Mouse (Mus musculus): ENCODE measurements around the gene Gm21983.
A peak's percentile ranks its signal among the peaks of the same experiment; 100 is the strongest.

Gene Gm21983

GRCm38 (mm10) chr7:27160921-27161320 lies 20.0 kb downstream of the Gm21983 start:
- no peak for DNase-seq (ENCODE audit: low spot score in 2 of 2)

GRCm38 (mm10) chr7:27159882-27160281 lies 21.0 kb downstream of the Gm21983 start:
- peak; percentile 84 to 86 for DNase-seq (ENCODE audit: low spot score in 2 of 2)

GRCm38 (mm10) chr7:27159256-27159655 lies 21.6 kb downstream of the Gm21983 start:
- no peak for DNase-seq (ENCODE audit: low spot score in 2 of 2)

GRCm38 (mm10) chr7:27158171-27158570 lies 22.7 kb downstream of the Gm21983 start:
- DNase-seq (ENCODE audit: low spot score in 2 of 2) = no peak

GRCm38 (mm10) chr7:27156005-27156404 lies 24.9 kb downstream of the Gm21983 start:
- DNase-seq (ENCODE audit: low spot score in 2 of 2) = no peak

GRCm38 (mm10) chr7:27153205-27153764 lies 27.6 kb downstream of the Gm21983 start, which contains the start of gene Cyp2t4:
Gene Cyp2t4 (plus strand): TSS chr7:27153714.
- DNase-seq (ENCODE audit: low spot score in 2 of 2) = no peak

GRCm38 (mm10) chr7:27136410-27136996 lies 44.4 kb downstream of the Gm21983 start:
- no peak for DNase-seq (ENCODE audit: low spot score in 2 of 2)

- no peak for DNase-seq (ENCODE audit: low spot score in 2 of 2)
Observed at GRCm38 (mm10) chr7:27133757-27134156, 47.1 kb downstream of the Gm21983 start.

- DNase-seq (ENCODE audit: low spot score in 2 of 2) = no peak
Observed at GRCm38 (mm10) chr7:27133156-27133555, 47.7 kb downstream of the Gm21983 start.

GRCm38 (mm10) chr7:27132588-27132987 lies 48.3 kb downstream of the Gm21983 start:
- no peak for DNase-seq (ENCODE audit: low spot score in 2 of 2)

- no peak for DNase-seq (ENCODE audit: low spot score in 2 of 2)
Observed at GRCm38 (mm10) chr7:27131387-27131786, 49.5 kb downstream of the Gm21983 start.

GRCm38 (mm10) chr7:27130521-27131370 lies 50.1 kb downstream of the Gm21983 start:
- DNase-seq (ENCODE audit: low spot score in 2 of 2) = no peak

GRCm38 (mm10) chr7:27129811-27130210 lies 51.1 kb downstream of the Gm21983 start:
- no peak for DNase-seq (ENCODE audit: low spot score in 2 of 2)

- no peak for DNase-seq (ENCODE audit: low spot score in 2 of 2)
Observed at GRCm38 (mm10) chr7:27128946-27129345, 51.9 kb downstream of the Gm21983 start.

GRCm38 (mm10) chr7:27128162-27128561 lies 52.7 kb downstream of the Gm21983 start:
- DNase-seq (ENCODE audit: low spot score in 2 of 2) = no peak

- DNase-seq (ENCODE audit: low spot score in 2 of 2) = no peak
Observed at GRCm38 (mm10) chr7:27124969-27125368, 55.9 kb downstream of the Gm21983 start.

GRCm38 (mm10) chr7:27124305-27124832 lies 56.5 kb downstream of the Gm21983 start:
- no peak for DNase-seq (ENCODE audit: low spot score in 2 of 2)

GRCm38 (mm10) chr7:27119676-27120075 lies 61.2 kb downstream of the Gm21983 start, which contains the start of gene Cyp2f2:
Gene Cyp2f2 (plus strand): TSS chr7:27119909.
- no peak for DNase-seq (ENCODE audit: low spot score in 2 of 2)

Measured in spleen, postnatal 36 days (tissue).